Mouse (Mus musculus) stomach, embryonic 16.5 days (tissue): ENCODE results near the gene Hist1h1t. TPM values are rescaled to one million over a fixed set of nuclear protein-coding genes. Genes with fewer than 3 reads are reported as not detected.

Experiments
- ATAC-seq: fragments of 200-750 bp; cut with Nextera tagmentation; 2 replicates; pipeline ENCODE4 v1.8.0; 2017; ENCODE audit warnings: moderate number of reproducible peaks, moderate TSS enrichment; ENCODE audit not compliant: insufficient read depth, low FRiP score
- H3K27ac ChIP-seq: fragments of 300-500 bp; sonication (generic); 2 replicates; pipeline ENCODE4 v1.5.1; 2014; ENCODE audit warnings: low read length
- H3K27me3 ChIP-seq: fragments of 300-500 bp; sonication (generic); 2 replicates; pipeline ENCODE4 v1.6.1; 2014; ENCODE audit warnings: low read length, control low read depth, mixed read lengths; ENCODE audit not compliant: control insufficient read depth, insufficient read depth
- H3K36me3 ChIP-seq: fragments of 300-500 bp; sonication (generic); 2 replicates; pipeline ENCODE4 v1.6.1; 2014; ENCODE audit warnings: low read length; ENCODE audit not compliant: control insufficient read depth, insufficient read depth
- H3K4me1 ChIP-seq: fragments of 300-500 bp; sonication (generic); 2 replicates; pipeline ENCODE4 v1.6.1; 2014; ENCODE audit warnings: low read length, control low read depth, mixed read lengths; ENCODE audit not compliant: control insufficient read depth, insufficient read depth
- H3K4me2 ChIP-seq: fragments of 300-500 bp; sonication (generic); 2 replicates; pipeline ENCODE4 v1.6.1; 2014; ENCODE audit warnings: low read depth, low read length, mixed read lengths
- H3K4me3 ChIP-seq: fragments of 300-500 bp; sonication (generic); replicated peaks from 2 replicates; pipeline ENCODE4 v1.5.1; 2014; ENCODE audit warnings: mild to moderate bottlenecking, low read length
- H3K9ac ChIP-seq: fragments of 300-500 bp; sonication (generic); 2 replicates; pipeline ENCODE4 v1.6.1; 2014; ENCODE audit warnings: low read length
- H3K9me3 ChIP-seq: fragments of 300-500 bp; sonication (generic); replicated peaks from 2 replicates; pipeline ENCODE4 v1.6.1; 2016; ENCODE audit warnings: low read length, control low read depth; ENCODE audit not compliant: control insufficient read depth
- WGBS: fragments of 180-500 bp; shearing (Covaris S2); extraction: QIAGEN DNeasy Blood & Tissue Kit; methylation state at CpG from one replicate; pipeline ENCODE4 v1.1.7; 2014; 5-methylcytosine and 5-hydroxymethylcytosine counted together
- polyA plus RNA-seq: library from polyadenylated mRNA; unstranded; fragments of >200 nt; fragmentation: Nextera tagmentation; extraction: Ambion mirVana; gene quantifications from 2 replicates; pipeline ENCODE4 v1.2.1, GENCODE M21; 2015

Hist1h1t gene
- polyA plus RNA-seq, 1 experiment from 2014 or later = 0.14 TPM

DNA sequence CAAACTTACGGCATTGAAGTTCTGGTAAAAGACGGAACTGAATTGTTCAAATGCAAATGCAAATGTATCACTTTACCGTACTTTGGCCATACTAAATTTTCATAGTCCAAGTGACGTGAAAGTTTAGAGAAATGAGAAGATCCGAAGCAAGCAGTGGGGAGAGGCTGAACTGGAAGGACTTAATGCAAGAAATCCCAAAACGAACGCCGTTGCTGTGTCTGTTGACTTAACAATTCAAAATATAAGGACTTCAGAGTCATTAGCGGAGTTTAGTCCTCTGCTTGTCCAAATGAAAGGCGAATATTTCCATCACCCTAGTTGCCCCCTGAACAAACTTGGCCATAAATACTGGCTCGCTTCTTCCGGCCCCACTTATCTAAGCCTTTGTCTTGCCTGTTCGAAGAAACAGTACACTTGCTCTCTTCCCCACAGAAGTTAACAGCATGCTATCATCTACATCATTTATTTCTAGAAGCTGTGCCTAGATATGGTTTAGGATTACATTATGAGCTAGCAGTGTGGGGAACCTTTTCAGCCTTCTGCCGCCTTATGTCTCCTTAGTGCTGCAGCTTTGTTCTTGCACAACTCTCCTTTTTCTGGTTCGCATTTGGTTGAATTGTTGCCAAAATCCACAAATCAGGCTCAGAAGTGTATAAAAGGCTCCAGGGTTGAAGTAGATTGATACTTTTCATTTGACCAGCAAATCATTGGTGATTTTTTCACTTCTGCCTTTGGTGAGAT, 10.3 kb upstream of the Hist1h1t start:
- Histone ChIP-seq H3K4me3 (peak overlapping the region; percentile 57), H3K9ac (peak overlapping the region; percentile 75), H3K4me1 (peaks cover 8% of the 10 kb centered on the region), H3K27me3 (no peaks in the 10 kb centered on the region), H3K36me3 (no peaks in the 10 kb centered on the region), H3K27ac (peak overlapping the region; percentile 99), H3K4me2 (peak overlapping the region; percentile 65), H3K9me3 (no peaks in the 10 kb centered on the region)
- WGBS = 2% methylated on average over 15 of the region's 15 CpGs
- ATAC-seq = no peak

- WGBS = 21% methylated on average over 4 of the region's 4 CpGs
- peak overlapping the region; percentile 99 for H3K27ac ChIP-seq
- H3K9ac ChIP-seq = peak overlapping the region; percentile 75
- H3K36me3 ChIP-seq = no peaks in the 10 kb centered on the region
- H3K4me2 ChIP-seq = peak overlapping the region; percentile 65
- H3K9me3 ChIP-seq = no peaks in the 10 kb centered on the region
- H3K4me3 ChIP-seq = peak overlapping the region; percentile 57
- no peak for ATAC-seq
- H3K27me3 ChIP-seq = no peaks in the 10 kb centered on the region
- peaks cover 8% of the 10 kb centered on the region for H3K4me1 ChIP-seq
Observed at GRCm38 (mm10) chr13:23685966-23686365, 9.6 kb upstream of the Hist1h1t start.

- H3K9ac ChIP-seq = no peak overlapping the region
- no peaks in the 10 kb centered on the region for H3K27me3 ChIP-seq
- no peak overlapping the region for H3K27ac ChIP-seq
- H3K4me3 ChIP-seq = no peak overlapping the region
- H3K4me1 ChIP-seq = peaks cover 8% of the 10 kb centered on the region
- WGBS = 54% methylated on average over 4 of the region's 4 CpGs
- H3K4me2 ChIP-seq = no peak overlapping the region
- H3K36me3 ChIP-seq = no peaks in the 10 kb centered on the region
- H3K9me3 ChIP-seq = no peaks in the 10 kb centered on the region
- ATAC-seq = no peak
Observed at GRCm38 (mm10) chr13:23687181-23687580, 8.4 kb upstream of the Hist1h1t start.

- ATAC-seq = no peak
- Histone ChIP-seq H3K27me3 (no peaks in the 10 kb centered on the region), H3K9me3 (no peaks in the 10 kb centered on the region), H3K9ac (no peak overlapping the region), H3K4me3 (no peak overlapping the region), H3K4me2 (no peak overlapping the region), H3K36me3 (no peaks in the 10 kb centered on the region), H3K4me1 (peaks cover 5% of the 10 kb centered on the region), H3K27ac (no peak overlapping the region)
- 76% methylated on average over 7 of the region's 7 CpGs for whole genome bisulfite sequencing
Observed at GRCm38 (mm10) chr13:23687907-23688306, 7.7 kb upstream of the Hist1h1t start.

DNA sequence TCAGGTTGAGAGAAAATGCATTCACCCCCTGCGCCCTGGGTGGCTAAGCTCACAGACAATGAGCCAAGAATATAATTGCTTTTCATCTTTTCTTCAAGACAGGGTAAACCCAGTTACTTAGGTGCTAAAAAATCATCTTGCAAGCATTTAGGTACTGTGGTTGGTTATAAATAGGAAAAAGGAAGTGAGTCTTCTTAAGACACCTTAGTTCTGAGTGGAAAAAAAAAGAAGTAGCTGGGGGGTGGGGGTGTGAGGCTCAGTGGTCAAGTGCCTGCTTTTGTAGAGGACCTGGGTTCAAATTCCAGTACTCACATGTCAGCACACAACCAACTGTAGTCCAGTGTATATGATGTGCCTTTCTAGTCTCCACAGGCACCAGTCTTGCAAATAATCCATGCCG, 6.7 kb upstream of the Hist1h1t start:
- H3K9ac ChIP-seq = no peak overlapping the region
- no peaks in the 10 kb centered on the region for H3K36me3 ChIP-seq
- H3K9me3 ChIP-seq = no peaks in the 10 kb centered on the region
- H3K27ac ChIP-seq = no peak overlapping the region
- WGBS = 92% methylated on average over 2 of the region's 2 CpGs
- no peak for ATAC-seq
- no peak overlapping the region for H3K4me2 ChIP-seq
- no peaks in the 10 kb centered on the region for H3K27me3 ChIP-seq
- no peak overlapping the region for H3K4me3 ChIP-seq
- H3K4me1 ChIP-seq = peaks cover 3% of the 10 kb centered on the region; the same call in 1 of the 2 replicates

DNA sequence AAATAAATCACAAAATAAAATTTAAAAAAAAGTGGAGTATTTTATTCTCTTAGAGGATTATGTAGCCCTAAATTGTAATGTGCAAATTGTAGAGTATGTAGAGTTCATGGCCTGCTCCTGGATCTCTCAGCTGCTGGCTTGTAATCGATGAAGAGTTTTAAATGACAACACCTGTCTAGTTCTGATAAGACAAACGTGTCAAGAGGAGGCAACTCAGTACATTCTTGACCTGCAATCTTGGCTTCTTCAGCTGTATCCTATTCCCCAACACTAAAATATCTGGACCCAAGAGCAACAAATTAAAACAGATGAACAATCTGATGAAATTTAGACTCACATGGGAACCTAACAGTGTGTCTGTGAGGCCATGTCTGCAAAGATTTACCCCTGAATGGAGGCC, 6.2 kb upstream of the Hist1h1t start:
- no peak overlapping the region for H3K4me3 ChIP-seq
- H3K36me3 ChIP-seq = no peaks in the 10 kb centered on the region
- H3K9me3 ChIP-seq = no peaks in the 10 kb centered on the region
- H3K4me1 ChIP-seq = peaks cover 3% of the 10 kb centered on the region; the same call in 1 of the 2 replicates
- H3K27ac ChIP-seq = no peak overlapping the region
- ATAC-seq = no peak
- no peaks in the 10 kb centered on the region for H3K27me3 ChIP-seq
- no peak overlapping the region for H3K9ac ChIP-seq
- 74% methylated on average over 2 of the region's 2 CpGs for WGBS
- no peak overlapping the region for H3K4me2 ChIP-seq

GRCm38 (mm10) chr13:23693856-23694440, 1.7 kb upstream of the Hist1h1t start:
- Histone ChIP-seq H3K27ac (no peak overlapping the region), H3K27me3 (no peaks in the 10 kb centered on the region), H3K4me3 (no peak overlapping the region), H3K4me1 (0 out of 2 replicates have a peak, but pooled peaks cover 2% of the 10 kb centered on the region), H3K4me2 (no peak overlapping the region), H3K9me3 (no peaks in the 10 kb centered on the region), H3K9ac (no peak overlapping the region), H3K36me3 (no peaks in the 10 kb centered on the region)
- ATAC-seq = no peak
- WGBS = 73% methylated on average over 6 of the region's 6 CpGs

DNA sequence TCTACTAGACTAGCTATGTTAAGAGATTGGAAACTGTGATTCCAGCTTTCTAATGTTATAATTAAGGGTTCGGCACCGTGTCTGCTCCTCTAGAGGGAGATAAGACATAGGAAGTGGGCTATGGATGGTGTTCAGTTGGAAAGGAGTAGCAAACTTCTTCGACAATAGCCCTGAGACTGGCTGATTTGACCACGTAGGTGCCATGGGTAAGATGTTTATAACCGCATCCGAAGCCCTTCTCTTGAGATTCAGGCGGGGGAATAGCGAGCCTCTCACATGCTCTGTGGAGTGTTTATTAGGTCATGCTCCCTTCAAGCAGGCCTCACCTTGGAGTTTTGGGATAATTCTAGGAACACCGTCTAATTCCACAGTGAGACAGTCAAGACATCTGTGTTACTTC, 658 bp upstream of the Hist1h1t start:
- WGBS = 91% methylated on average over 9 of the region's 9 CpGs

DNA sequence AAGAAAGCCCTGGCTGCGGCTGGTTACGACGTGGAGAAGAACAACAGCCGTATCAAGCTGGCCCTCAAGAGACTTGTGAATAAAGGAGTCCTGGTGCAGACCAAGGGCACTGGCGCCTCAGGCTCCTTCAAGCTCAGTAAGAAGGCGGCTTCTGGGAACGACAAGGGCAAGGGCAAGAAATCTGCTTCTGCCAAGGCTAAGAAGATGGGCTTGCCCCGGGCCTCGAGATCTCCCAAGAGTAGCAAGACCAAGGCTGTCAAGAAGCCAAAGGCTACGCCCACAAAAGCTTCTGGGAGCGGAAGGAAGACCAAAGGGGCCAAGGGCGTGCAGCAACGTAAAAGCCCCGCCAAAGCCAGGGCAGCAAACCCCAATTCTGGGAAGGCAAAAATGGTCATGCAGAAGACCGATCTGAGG, 454 bp downstream of the Hist1h1t start:
- no peak for ATAC-seq
- WGBS = 65% methylated on average over 15 of the region's 15 CpGs
- Histone ChIP-seq H3K36me3 (no peaks in the 10 kb centered on the region), H3K9me3 (no peaks in the 10 kb centered on the region), H3K27me3 (no peaks in the 10 kb centered on the region), H3K9ac (peak overlapping the region; percentile 21; the same call in 1 of the 2 replicates), H3K4me1 (0 out of 2 replicates have a peak, but pooled peaks cover 4% of the 10 kb centered on the region), H3K4me2 (no peak overlapping the region), H3K27ac (no peak overlapping the region), H3K4me3 (no peak overlapping the region)

More for the DNA sequence above, 658 bp upstream of the Hist1h1t start:
- Histone ChIP-seq H3K9ac (no peak overlapping the region), H3K36me3 (no peaks in the 10 kb centered on the region), H3K27ac (no peak overlapping the region), H3K27me3 (no peaks in the 10 kb centered on the region), H3K4me3 (no peak overlapping the region), H3K4me2 (no peak overlapping the region), H3K4me1 (0 out of 2 replicates have a peak, but pooled peaks cover 2% of the 10 kb centered on the region), H3K9me3 (no peaks in the 10 kb centered on the region)
- no peak for ATAC-seq
